Mouse (Mus musculus): ENCODE data around the gene Gfra1.

Gfra1 gene

DNA sequence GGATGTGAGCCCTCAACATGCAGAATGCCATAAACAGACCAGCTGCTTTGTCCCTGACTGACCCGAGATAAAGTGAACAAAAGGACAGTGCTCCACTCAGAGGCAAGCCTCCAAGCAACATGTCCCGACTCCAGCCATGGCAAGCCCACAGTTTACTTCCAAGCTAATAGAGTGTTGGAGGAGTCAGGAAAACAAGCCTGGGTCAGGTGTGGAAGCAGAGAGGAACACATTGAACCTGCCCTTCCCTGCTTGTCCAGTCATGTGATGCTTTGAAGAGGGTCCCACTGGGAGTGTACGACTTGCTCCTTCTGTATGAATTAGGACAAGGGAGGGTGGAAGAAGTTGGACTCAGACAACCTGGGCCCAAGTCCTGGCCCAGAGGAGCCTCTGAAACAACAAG, 72.4 kb downstream of the Gfra1 start:
- TF ChIP-seq GATA4 (IDR thresholded peaks at IDR 0.05; ENCODE audit: insufficient replicate concordance, low read length) = no peak

DNA sequence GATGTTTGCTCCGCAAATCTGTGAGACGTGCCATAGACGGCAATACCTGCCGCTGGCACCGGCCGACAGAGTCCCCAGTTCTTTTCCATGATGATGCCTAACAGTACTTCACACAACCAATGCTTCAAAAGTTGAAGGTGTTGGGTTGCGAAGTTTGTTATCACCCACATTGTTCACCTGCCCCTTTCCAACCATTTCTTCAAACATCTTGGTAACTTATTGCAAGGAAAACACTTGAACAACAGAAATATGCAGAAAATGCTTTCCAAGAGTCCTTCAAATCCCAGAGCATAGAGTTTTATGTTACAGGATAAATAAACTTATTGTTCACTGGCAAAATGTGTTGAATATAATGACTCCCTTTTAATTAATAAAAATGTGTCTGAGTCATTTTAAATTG, 73.2 kb downstream of the Gfra1 start:
- TF ChIP-seq GATA4 (IDR thresholded peaks at IDR 0.05; ENCODE audit: insufficient replicate concordance, low read length) = no peak

GRCm38 (mm10) chr19:58377969-58378368, 77.7 kb downstream of the Gfra1 start:
- no peak for TF ChIP-seq GATA4 (IDR thresholded peaks at IDR 0.05; ENCODE audit: insufficient replicate concordance, low read length)

DNA sequence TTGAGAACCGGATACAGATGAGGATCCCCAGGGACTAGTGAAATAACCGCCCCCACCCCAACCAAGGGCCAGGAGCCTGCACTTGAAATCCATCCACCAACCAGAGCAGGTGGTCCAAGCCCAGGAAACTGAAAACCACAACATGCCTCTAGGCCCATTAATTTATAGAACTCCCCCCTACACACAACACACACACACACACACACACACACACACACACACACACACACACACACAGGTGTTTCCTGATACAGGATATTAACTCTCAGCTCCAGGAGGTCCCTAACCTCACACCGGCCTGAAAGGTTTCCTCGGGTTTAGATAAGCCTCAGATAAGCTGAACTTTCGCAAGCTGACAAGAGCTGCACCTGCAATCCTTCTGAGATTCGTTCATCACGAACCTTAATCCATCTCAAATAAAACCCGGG, 79.0 kb downstream of the Gfra1 start:
- TF ChIP-seq GATA4 (IDR thresholded peaks at IDR 0.05; ENCODE audit: insufficient replicate concordance, low read length) = no peak

DNA sequence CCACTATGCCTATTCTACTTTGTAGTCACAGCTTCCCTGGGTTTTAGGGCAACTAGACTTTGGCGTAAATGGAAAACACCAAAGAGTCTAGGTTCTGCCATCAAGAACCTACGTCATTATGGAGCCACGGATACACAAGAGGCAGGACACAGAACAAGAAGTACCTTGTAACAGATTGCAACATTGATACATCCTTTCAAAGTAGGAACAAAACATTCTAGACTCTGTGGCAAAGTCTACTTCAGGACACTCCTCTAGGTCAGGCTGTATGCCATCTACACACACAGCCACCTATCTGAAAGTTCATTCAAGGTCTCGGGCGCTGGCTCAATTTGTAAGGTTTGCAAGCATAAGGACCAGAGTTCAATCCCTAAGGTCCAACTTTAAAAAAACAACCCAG, 81.1 kb downstream of the Gfra1 start:
- TF ChIP-seq GATA4 (IDR thresholded peaks at IDR 0.05; ENCODE audit: insufficient replicate concordance, low read length) = peak; percentile 66; the same call in 1 of the 2 replicates

- no peak for TF ChIP-seq GATA4 (IDR thresholded peaks at IDR 0.05; ENCODE audit: insufficient replicate concordance, low read length)
Measured at GRCm38 (mm10) chr19:58374155-58374554, 81.6 kb downstream of the Gfra1 start.

DNA sequence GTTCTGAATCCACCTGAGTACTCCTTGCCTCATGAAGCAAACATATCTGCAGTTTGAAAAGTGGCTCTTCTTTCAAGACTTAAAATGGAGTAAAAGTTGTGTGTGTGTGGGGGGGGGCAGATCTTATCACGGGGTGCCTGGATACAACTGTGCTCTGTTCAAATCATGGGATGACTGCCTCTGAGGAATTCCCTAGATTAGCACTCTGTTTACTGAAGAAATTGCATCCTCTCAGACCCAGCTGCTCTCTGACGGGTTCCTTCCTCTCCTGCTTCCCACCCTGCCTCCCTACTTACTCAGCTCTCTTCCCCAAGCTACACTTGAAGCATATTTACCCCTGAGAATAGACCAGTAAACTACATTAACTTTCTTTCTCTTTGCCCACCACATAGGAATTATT, 87.2 kb downstream of the Gfra1 start:
- TF ChIP-seq GATA4 (IDR thresholded peaks at IDR 0.05; ENCODE audit: insufficient replicate concordance, low read length) = no peak

GRCm38 (mm10) chr19:58364688-58365087, 91.0 kb downstream of the Gfra1 start:
- no peak for TF ChIP-seq GATA4 (IDR thresholded peaks at IDR 0.05; ENCODE audit: insufficient replicate concordance, low read length)

DNA sequence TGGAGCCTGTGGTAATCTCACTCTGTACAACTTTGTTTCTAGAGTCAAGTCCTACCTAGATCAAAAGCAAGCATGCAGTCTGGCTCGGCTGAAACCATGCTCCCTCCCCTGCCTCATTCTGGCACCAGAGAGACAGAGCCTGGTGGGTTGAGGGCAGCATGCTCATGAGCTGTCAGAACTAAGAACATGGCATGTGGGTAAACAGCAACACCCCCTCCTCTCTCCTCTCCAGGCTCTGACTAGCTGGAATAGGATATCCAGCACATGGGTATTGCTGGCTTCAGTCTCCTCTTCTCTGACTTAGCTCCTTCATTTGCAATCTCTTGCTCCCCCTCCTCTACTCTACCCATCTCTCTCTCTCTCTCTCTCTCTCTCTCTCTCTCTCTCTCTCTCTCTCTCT, 94.7 kb downstream of the Gfra1 start:
- TF ChIP-seq GATA4 (IDR thresholded peaks at IDR 0.05; ENCODE audit: insufficient replicate concordance, low read length) = no peak

DNA sequence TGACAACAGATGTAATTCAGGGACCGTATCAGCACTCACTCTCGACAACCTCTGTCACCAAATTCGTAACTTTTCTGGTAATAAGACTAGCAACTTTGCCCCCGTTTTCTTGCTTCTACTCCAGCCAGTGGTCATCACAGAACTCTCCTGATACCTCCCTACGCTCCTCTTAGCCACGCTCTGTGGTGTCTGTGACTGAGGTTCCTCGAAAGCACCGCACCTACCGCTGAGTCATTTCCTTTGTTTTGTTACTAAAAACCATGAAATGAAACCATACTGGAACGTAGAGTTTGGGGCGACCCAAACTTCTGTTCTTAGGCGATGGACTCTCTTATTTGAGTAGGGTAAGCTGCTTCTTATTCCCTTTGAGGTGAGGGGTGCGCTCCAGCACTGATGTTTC, 97.6 kb downstream of the Gfra1 start:
- no peak for TF ChIP-seq GATA4 (IDR thresholded peaks at IDR 0.05; ENCODE audit: insufficient replicate concordance, low read length)

GRCm38 (mm10) chr19:58353953-58354352, 101.8 kb downstream of the Gfra1 start:
- no peak for TF ChIP-seq GATA4 (IDR thresholded peaks at IDR 0.05; ENCODE audit: insufficient replicate concordance, low read length)

DNA sequence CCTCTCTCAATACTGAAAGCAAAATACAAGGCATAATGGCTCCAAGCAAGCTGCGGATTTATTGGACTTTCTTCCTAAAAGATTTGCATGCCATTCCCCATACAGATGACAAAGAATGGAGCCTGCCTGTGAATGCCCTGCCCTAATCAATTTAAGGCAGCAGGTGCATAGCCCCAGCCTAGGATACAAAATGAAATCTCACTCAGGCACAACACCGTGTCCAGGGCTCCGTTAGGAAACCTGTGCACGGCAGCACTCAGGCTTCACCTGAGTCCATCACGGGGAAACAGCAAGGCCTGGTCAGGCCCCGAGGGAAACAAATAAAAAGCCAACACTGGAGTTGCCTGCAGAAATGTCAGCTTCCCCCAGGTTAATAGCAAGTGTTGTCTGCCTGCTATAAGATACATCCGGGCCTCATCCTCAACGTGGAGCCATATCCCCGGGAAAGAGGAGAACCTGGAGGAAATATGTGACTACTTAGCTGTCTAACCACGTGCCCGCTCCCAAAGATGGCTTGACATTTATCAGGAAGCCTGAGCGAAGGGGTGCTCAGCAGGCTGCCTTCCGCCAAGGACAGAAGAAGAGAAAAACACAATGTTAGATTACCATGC, 102.3 kb downstream of the Gfra1 start:
- no peak for TF ChIP-seq GATA4 (IDR thresholded peaks at IDR 0.05; ENCODE audit: insufficient replicate concordance, low read length)

DNA sequence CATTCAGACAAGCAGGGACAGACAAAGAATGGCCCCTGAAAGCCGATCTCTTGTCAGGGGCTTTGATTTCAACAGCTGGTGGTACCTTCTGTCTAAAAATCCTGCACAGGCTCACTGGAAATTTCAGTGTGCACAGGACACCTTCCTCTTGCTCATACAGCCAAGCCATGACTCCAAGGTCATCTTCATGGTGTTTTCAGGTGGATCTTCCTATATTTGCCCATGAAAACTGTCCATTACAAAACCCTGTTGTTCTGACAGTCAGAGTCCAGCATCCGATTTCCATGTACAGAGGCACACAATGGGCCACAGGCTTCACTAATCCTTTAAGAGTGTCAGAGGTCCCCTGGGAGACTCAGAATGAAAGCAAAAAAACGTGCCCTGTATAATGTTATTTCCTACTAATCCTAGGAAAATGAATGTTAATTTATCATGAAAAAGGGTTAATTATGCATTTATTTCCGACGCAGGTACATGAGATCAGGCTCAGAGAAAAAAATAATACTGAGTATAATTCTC, 105.8 kb downstream of the Gfra1 start:
- no peak for TF ChIP-seq GATA4 (IDR thresholded peaks at IDR 0.05; ENCODE audit: insufficient replicate concordance, low read length)

DNA sequence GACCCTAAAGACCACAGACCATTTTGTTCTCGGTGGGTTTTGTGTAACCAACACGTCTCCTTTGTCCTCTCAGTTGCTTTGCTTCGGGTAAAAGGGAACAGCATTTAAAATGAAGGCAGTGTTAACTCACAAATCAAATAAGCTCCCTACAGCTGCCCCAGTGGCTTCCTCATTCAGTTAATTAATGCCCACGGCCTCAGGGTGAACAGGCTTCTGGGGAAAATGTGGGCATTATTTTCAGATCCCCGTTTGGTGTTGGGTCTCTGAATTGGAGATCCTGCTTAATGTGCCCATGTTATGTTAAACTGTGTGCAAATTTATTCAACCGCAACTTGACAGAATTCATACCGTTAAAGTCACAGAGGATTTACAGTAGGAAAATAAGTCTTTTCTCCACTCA, 110.6 kb downstream of the Gfra1 start:
- TF ChIP-seq GATA4 (IDR thresholded peaks at IDR 0.05; ENCODE audit: insufficient replicate concordance, low read length) = no peak

DNA sequence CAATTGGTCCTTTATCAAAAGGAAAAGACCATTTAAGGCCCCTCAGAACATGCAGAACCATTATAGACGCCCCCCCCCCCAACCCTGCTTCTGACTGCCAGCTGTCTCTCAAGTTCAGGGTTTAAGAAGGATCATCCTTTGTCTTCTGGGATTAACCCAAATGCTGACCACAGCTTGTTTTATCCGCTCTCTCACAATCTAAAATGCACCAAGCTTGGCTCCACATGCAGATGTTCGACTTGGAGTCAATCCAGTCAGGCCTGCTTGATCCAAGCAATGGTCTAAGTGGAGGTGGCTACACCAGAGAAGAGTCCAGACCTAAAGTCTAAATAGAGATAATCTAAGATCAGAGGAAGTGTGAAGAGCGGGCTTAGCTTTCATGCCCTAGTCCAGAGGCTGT, 114.4 kb downstream of the Gfra1 start:
- no peak for TF ChIP-seq GATA4 (IDR thresholded peaks at IDR 0.05; ENCODE audit: insufficient replicate concordance, low read length)

DNA sequence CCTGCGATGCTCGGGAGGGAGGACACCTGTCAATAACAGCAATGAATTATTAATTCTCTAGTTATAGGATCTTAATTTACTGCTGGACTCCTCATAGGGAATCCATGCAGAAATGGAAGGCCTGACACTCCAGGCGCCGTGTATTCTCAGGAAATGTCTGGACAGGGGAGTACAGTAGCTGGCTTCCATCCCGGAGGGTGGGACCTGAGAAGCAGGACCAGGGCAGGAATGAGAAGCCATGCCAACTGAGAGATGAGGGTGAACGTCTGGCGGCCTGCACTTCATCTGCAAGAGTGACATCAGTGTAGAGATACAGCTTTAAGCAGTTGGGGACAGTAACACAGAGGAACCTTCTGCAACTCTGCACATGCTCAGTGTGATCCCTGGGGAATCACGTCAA, 115.5 kb downstream of the Gfra1 start:
- no peak for TF ChIP-seq GATA4 (IDR thresholded peaks at IDR 0.05; ENCODE audit: insufficient replicate concordance, low read length)

DNA sequence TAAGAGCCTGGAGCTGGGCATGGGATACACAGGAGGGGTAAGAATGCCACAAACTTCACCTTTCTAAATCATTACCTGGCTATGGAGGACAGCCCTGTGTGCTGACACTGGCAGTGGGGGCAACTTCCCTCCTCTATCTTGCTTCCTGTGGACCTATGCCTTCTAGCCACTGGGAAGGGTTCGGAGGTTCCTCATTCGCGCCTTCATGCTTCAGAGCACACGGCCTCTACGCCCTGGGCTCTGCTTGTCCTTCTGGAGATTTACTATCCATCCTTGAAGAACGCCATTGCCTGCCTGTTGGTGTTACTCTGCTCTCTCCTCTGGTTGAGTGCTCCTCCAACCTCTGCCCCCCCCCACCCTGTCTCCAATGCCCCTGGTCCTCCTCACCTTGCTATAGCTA, 118.9 kb downstream of the Gfra1 start:
- TF ChIP-seq GATA4 (IDR thresholded peaks at IDR 0.05; ENCODE audit: insufficient replicate concordance, low read length) = no peak
